Comparison of ENCODE assay signal across 8 mouse cellular contexts in genomic region chr1:133421975-133422570, GRCm38 (mm10). TPM values are rescaled to one million over a fixed set of nuclear protein-coding genes. Genes with fewer than 3 reads are reported as not detected.
DNase-seq lines count a peak whose midpoint lies in the region; ATAC-seq and TF ChIP-seq lines count a peak whose summit lies in the region.

No protein-coding gene starts in this region.

- no peak for DNase-seq in lung, postnatal 0 days (ENCODE audit: low spot score)
- DNase-seq in lung, postnatal 4 days = no peak
- no peak for DNase-seq in forebrain, postnatal 0 days
- no peak for DNase-seq in limb, embryonic 14.5 days (ENCODE audit: low spot score)
- no peak for DNase-seq in adrenal gland, adult 2 months
- no peak for DNase-seq in thymus, adult 2 months
- DNase-seq in urinary bladder, postnatal 25 days (ENCODE audit: low spot score) = no peak

- no peak for TF ChIP-seq POLR2A in limb, embryonic 14.5 days (IDR thresholded peaks at IDR 0.05; ENCODE audit: borderline replicate concordance, extremely low read depth, insufficient read depth, insufficient read length)
- no peak for TF ChIP-seq POLR2A in thymus, adult 2 months (IDR thresholded peaks at IDR 0.05; ENCODE audit: control insufficient read depth, extremely low read depth, insufficient read depth, low read length, poor library complexity)

- ATAC-seq in lung, postnatal 0 days = no peak
- ATAC-seq in forebrain, postnatal 0 days = no peak
- no peak for ATAC-seq in limb, embryonic 14.5 days (ENCODE audit: low FRiP score, low read depth)
- ATAC-seq in stomach, embryonic 15.5 days (ENCODE audit: insufficient read depth, low FRiP score, low read depth) = no peak

- no peaks in the 10 kb centered on the region for H3K27me3 ChIP-seq in lung, postnatal 0 days (replicated peaks; ENCODE audit: insufficient read depth, low read length)
- H3K27me3 ChIP-seq in forebrain, postnatal 0 days (ENCODE audit: insufficient read depth, low read length) = no peaks in the 10 kb centered on the region
- 0 out of 2 replicates have a peak, but pooled peaks cover 4% of the 10 kb centered on the region for H3K27me3 ChIP-seq in limb, embryonic 14.5 days (ENCODE audit: control insufficient read depth, insufficient read depth, low read length)
- no peaks in the 10 kb centered on the region for H3K27me3 ChIP-seq in stomach, embryonic 15.5 days (replicated peaks)
- H3K27me3 ChIP-seq in thymus, adult 2 months (ENCODE audit: control insufficient read depth, insufficient read depth, low read length) = peaks cover 4% of the 10 kb centered on the region; the same call in 1 of the 2 replicates

- peak overlapping the region; percentile 87 for H3K27ac ChIP-seq in lung, postnatal 0 days (ENCODE audit: low read length)
- no peak overlapping the region for H3K27ac ChIP-seq in forebrain, postnatal 0 days (ENCODE audit: low read depth, low read length)
- no peak overlapping the region; the same call in 1 of the 2 replicates for H3K27ac ChIP-seq in limb, embryonic 14.5 days (replicated peaks; ENCODE audit: low read depth, low read length)
- peak overlapping the region; percentile 93; the same call in 1 of the 2 replicates for H3K27ac ChIP-seq in stomach, embryonic 15.5 days
- no peak overlapping the region for H3K27ac ChIP-seq in thymus, adult 2 months (ENCODE audit: control insufficient read depth, insufficient read depth, low read length)

- H3K4me2 ChIP-seq in lung, postnatal 0 days (replicated peaks; ENCODE audit: low read depth, low read length) = peak overlapping the region; percentile 99
- peak overlapping the region; percentile 100 for H3K4me2 ChIP-seq in forebrain, postnatal 0 days (ENCODE audit: low read depth)
- H3K4me2 ChIP-seq in limb, embryonic 14.5 days (replicated peaks; ENCODE audit: low read depth, low read length, severe bottlenecking) = peak overlapping the region; percentile 100
- peak overlapping the region; percentile 92 for H3K4me2 ChIP-seq in stomach, embryonic 15.5 days

- peak overlapping the region; percentile 79 for H3K4me3 ChIP-seq in lung, postnatal 0 days (ENCODE audit: low read depth, low read length)
- H3K4me3 ChIP-seq in forebrain, postnatal 0 days (ENCODE audit: low read depth, low read length) = peak overlapping the region; percentile 67
- H3K4me3 ChIP-seq in limb, embryonic 14.5 days (replicated peaks; ENCODE audit: low read length) = peak overlapping the region; percentile 79
- peak overlapping the region; percentile 74 for H3K4me3 ChIP-seq in stomach, embryonic 15.5 days (replicated peaks)
- no peak overlapping the region for H3K4me3 ChIP-seq in thymus, adult 2 months (ENCODE audit: control insufficient read depth, insufficient read depth, low read length)

- H3K4me1 ChIP-seq in lung, postnatal 0 days (ENCODE audit: insufficient read depth, low read depth, low read length) = peaks cover 23% of the 10 kb centered on the region
- H3K4me1 ChIP-seq in forebrain, postnatal 0 days (ENCODE audit: insufficient read depth) = peaks cover 6% of the 10 kb centered on the region; the same call in 1 of the 2 replicates
- peaks cover 16% of the 10 kb centered on the region; the same call in 1 of the 2 replicates for H3K4me1 ChIP-seq in limb, embryonic 14.5 days (ENCODE audit: control insufficient read depth, insufficient read depth, low read length)
- H3K4me1 ChIP-seq in stomach, embryonic 15.5 days = peaks cover 46% of the 10 kb centered on the region
- H3K4me1 ChIP-seq in thymus, adult 2 months (replicated peaks; ENCODE audit: control insufficient read depth, insufficient read depth, low read length) = peaks cover 40% of the 10 kb centered on the region

- no peak for TF ChIP-seq CTCF in lung, postnatal 0 days (IDR thresholded peaks at IDR 0.05)
- peak; percentile 46 for TF ChIP-seq CTCF in forebrain, postnatal 0 days (IDR thresholded peaks at IDR 0.05; ENCODE audit: low read depth)
- no peak for TF ChIP-seq CTCF in thymus, adult 2 months (IDR thresholded peaks at IDR 0.05; ENCODE audit: borderline replicate concordance, control insufficient read depth, extremely low read depth, insufficient read depth, low read length, poor library complexity)

- peak overlapping the region; percentile 86 for H3K9ac ChIP-seq in lung, postnatal 0 days (replicated peaks; ENCODE audit: low read depth)
- H3K9ac ChIP-seq in forebrain, postnatal 0 days = no peak overlapping the region; the same call in 1 of the 2 replicates
- 0 out of 2 replicates have a peak overlapping the region, but pooled peaks have one; percentile 72 for H3K9ac ChIP-seq in limb, embryonic 14.5 days (ENCODE audit: low read depth, low read length, severe bottlenecking)
- H3K9ac ChIP-seq in stomach, embryonic 15.5 days = no peak overlapping the region

- WGBS in lung, postnatal 0 days = 30% methylated on average over 16 of the region's 16 CpGs
- 41% methylated on average over 16 of the region's 16 CpGs for WGBS in forebrain, postnatal 0 days
- 45% methylated on average over 16 of the region's 16 CpGs for WGBS in limb, embryonic 14.5 days
- WGBS in stomach, embryonic 15.5 days = 36% methylated on average over 16 of the region's 16 CpGs
- WGBS in thymus, adult 2 months = 67% methylated on average over 16 of the region's 16 CpGs

- H3K9me3 ChIP-seq in lung, postnatal 0 days (ENCODE audit: low read length) = no peaks in the 10 kb centered on the region
- no peaks in the 10 kb centered on the region for H3K9me3 ChIP-seq in forebrain, postnatal 0 days (ENCODE audit: low read length)
- H3K9me3 ChIP-seq in limb, embryonic 14.5 days (ENCODE audit: control insufficient read depth, low read length) = no peaks in the 10 kb centered on the region
- no peaks in the 10 kb centered on the region for H3K9me3 ChIP-seq in stomach, embryonic 15.5 days

- no peak for TF ChIP-seq EP300 in lung, postnatal 0 days (IDR thresholded peaks at IDR 0.05)

- no peaks in the 10 kb centered on the region for H3K36me3 ChIP-seq in lung, postnatal 0 days (ENCODE audit: insufficient read depth, low read length)
- H3K36me3 ChIP-seq in forebrain, postnatal 0 days (ENCODE audit: insufficient read depth) = no peaks in the 10 kb centered on the region
- no peaks in the 10 kb centered on the region for H3K36me3 ChIP-seq in limb, embryonic 14.5 days (ENCODE audit: control insufficient read depth, insufficient read depth, low read length)
- H3K36me3 ChIP-seq in stomach, embryonic 15.5 days = no peaks in the 10 kb centered on the region
- no peaks in the 10 kb centered on the region for H3K36me3 ChIP-seq in thymus, adult 2 months (ENCODE audit: control insufficient read depth, insufficient read depth, low read length)

RNA-seq across cellular contexts. Expression of gene Sox13, which starts 2.1 kb away (rescaled TPM):
- 13.8 and 14.8 TPM in 2 replicates for polyA plus RNA-seq in lung, postnatal 0 days (2015; fragmentation: Nextera tagmentation; extraction: Ambion mirVana)
- 8.0 and 9.7 TPM in 2 replicates for total RNA-seq in forebrain, postnatal 0 days (2014; rRNA removed)
- polyA plus RNA-seq in forebrain, postnatal 0 days (2015; fragmentation: Nextera tagmentation; extraction: Ambion mirVana) = 2.0 and 3.0 TPM in 2 replicates
- polyA plus RNA-seq in limb, embryonic 14.5 days (2012; rRNA removed) = 22.9 and 28.5 TPM in 2 replicates
- polyA plus RNA-seq in limb, embryonic 14.5 days (2014; fragmentation: Nextera tagmentation; extraction: Ambion mirVana) = 4.7 and 5.8 TPM in 2 replicates
- 6.8 and 7.9 TPM in 2 replicates for polyA plus RNA-seq in stomach, embryonic 15.5 days (2015; fragmentation: Nextera tagmentation; extraction: Ambion mirVana)
- total RNA-seq in adrenal gland, adult 2 months (2021) = 10 to 100 TPM; 14.5 to 18.0 TPM
- polyA plus RNA-seq in adrenal gland, adult 2 months (2012; rRNA removed) = 24.1 and 26.2 TPM in 2 replicates
- polyA plus RNA-seq in thymus, adult 2 months (2012; rRNA removed) = 17.2 and 22.1 TPM in 2 replicates

RNA-seq across cellular contexts. Expression of gene Etnk2, which starts 58.7 kb away (rescaled TPM):
- 0.77 and 0.81 TPM in 2 replicates for polyA plus RNA-seq in lung, postnatal 0 days (2015; fragmentation: Nextera tagmentation; extraction: Ambion mirVana)
- total RNA-seq in forebrain, postnatal 0 days (2014; rRNA removed) = 15.5 and 25.3 TPM in 2 replicates
- 10.3 and 17.6 TPM in 2 replicates for polyA plus RNA-seq in forebrain, postnatal 0 days (2015; fragmentation: Nextera tagmentation; extraction: Ambion mirVana)
- polyA plus RNA-seq in limb, embryonic 14.5 days (2012; rRNA removed) = 1.4 TPM in 2 replicates
- 0.91 and 1.4 TPM in 2 replicates for polyA plus RNA-seq in limb, embryonic 14.5 days (2014; fragmentation: Nextera tagmentation; extraction: Ambion mirVana)
- polyA plus RNA-seq in stomach, embryonic 15.5 days (2015; fragmentation: Nextera tagmentation; extraction: Ambion mirVana) = 4.0 and 6.4 TPM in 2 replicates
- total RNA-seq in adrenal gland, adult 2 months (2021) = 10 to 100 TPM in 1 of 2 experiments, 1 to 10 TPM in 1; 6.2 to 13.5 TPM
- polyA plus RNA-seq in adrenal gland, adult 2 months (2012; rRNA removed) = 8.2 and 10.0 TPM in 2 replicates
- polyA plus RNA-seq in thymus, adult 2 months (2012; rRNA removed) = 0.18 and 0.80 TPM in 2 replicates

Comparison
In these comparisons a context has a peak if more than half of its experiments do, and no peak if none do; other contexts are left out.
1. H3K27ac ChIP-seq: peak in lung, postnatal 0 days (single experiment) and stomach, embryonic 15.5 days (single experiment); none in forebrain, postnatal 0 days (single experiment), limb, embryonic 14.5 days (single experiment) and thymus, adult 2 months (single experiment).
2. H3K9ac ChIP-seq: peak in lung, postnatal 0 days (single experiment) and limb, embryonic 14.5 days (single experiment); none in forebrain, postnatal 0 days (single experiment) and stomach, embryonic 15.5 days (single experiment).
3. Peak in every context shown above with its lines, with median percentiles within 50 percentile points of each other: H3K4me2 ChIP-seq.